Mouse (Mus musculus) heart, postnatal 0 days (tissue): ENCODE data around the gene Hoxb6.

ENCODE experiments used
- CTCF ChIP-seq: IDR thresholded peaks from 2 replicates; pipeline ENCODE4 v1.5.1; 2016; ENCODE audit warnings: antibody characterized with exemption, control low read depth, low read depth
- EP300 ChIP-seq: IDR thresholded peaks from 2 replicates; pipeline ENCODE4 v1.6.1; 2016; ENCODE audit warnings: antibody characterized with exemption, low read depth

GRCm38 (mm10) chr11:96310183-96310938 lies 18.1 kb downstream of the Hoxb6 start:
- no peak for TF ChIP-seq CTCF
- no peak for TF ChIP-seq EP300
